Mouse (Mus musculus): ENCODE measurements at regions not wholly inside any gene's neighbourhood (a gene's known extent, or its start where the extent isn't known, plus 50 kb on each side); places are given as distances from the start of the nearest gene placed in this dataset.

DNA sequence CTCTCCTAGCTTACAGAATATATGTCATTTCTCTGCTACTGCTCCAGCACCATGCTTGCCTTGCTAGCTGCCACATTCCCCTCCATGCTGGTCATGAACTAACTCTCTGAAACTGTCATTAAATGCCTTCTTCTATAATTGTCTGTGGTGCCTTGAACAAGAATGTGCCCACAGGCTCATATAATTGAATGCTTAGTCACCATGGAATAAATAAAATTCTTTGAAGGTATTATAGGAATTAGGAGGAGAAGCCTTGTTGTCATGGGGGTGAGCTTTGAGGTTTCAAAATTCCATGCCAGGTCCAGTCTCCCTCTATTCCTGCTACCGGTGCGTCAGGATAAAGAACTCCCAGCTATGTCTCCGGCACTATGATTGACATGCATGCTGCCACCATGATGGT, 171.9 kb downstream of the Atp6ap1l start:
- no peak for DNase-seq

DNA sequence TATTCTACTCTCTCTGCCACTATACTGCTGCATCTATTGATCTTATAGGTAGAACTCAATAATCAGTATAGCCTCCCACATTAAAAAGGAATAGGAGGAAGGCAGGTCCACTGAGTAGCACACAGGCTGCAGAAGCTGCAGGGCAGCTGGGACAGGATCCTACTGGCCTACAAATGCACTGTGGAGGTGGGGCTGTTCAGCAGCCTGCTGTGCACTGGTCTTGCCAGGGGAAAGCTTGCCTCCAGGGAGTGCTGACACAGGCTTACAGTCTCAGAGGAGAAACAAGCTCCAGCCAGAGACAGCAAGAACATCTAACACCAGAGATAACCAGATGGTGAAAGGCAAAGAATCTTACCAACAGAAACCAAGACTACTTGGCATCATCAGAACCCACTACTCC, 176.1 kb downstream of the Atp6ap1l start:
- peak; percentile 30 for DNase-seq

DNA sequence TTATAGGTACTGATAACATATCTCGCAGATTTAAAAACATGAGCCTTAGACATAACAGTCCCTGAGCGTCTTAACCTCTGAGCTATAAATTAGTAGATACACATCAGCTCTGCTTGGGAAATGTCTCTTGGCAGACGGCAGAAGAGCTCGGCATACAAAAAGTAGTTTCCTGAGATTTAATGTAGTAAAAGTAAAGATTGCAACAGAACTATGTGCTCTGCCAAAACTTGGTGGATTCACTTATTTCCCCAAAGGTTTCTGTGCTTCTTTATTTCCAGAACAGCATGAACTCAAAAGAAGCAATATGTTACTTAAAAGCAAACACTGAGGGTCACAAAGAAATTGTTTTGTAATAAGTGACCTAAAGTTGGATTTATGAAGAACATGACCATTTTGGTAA, 177.3 kb downstream of the Atp6ap1l start:
- DNase-seq, result no peak

DNA sequence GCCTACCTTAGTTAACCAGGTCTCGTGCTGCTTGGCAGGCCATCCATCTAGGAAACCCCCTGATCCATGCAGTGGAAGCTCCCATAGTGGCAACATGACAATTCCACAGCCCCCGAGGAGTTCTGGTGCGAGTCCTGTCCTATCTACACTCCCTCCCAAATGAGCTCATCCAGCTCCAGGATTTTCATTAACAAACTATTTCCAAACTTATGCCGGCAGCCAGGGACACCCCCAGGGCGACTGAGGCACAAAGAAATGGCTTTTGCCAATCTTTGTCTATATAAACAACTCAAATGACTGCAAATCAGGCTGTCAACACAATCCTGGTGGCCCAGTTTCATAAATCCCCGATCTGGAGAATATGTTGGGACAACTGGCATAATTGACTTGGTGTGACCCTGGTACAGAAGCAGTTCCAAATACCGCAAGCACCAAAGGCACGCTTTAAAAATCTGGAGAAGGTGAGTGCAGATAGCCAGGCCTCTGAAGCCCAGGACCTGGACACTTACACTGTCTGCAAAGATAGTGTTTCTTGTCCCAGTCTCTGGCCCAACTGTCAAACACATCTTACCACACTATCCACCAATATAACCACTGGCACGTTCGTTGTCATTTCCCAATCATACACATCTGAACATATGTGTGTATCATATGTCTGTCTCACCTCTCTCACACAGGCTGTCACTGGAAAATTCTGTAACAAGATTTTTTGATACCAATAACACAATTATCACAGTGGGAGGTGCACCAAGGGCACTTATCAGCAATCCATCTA, 179.9 kb downstream of the Atp6ap1l start:
- no peak for DNase-seq

GRCm38 (mm10) chr13:90724598-90724997, 180.6 kb downstream of the Atp6ap1l start:
- DNase-seq, result no peak

- peak; percentile 13 for DNase-seq
Measured at GRCm38 (mm10) chr13:90723533-90723898, 181.6 kb downstream of the Atp6ap1l start.

DNA sequence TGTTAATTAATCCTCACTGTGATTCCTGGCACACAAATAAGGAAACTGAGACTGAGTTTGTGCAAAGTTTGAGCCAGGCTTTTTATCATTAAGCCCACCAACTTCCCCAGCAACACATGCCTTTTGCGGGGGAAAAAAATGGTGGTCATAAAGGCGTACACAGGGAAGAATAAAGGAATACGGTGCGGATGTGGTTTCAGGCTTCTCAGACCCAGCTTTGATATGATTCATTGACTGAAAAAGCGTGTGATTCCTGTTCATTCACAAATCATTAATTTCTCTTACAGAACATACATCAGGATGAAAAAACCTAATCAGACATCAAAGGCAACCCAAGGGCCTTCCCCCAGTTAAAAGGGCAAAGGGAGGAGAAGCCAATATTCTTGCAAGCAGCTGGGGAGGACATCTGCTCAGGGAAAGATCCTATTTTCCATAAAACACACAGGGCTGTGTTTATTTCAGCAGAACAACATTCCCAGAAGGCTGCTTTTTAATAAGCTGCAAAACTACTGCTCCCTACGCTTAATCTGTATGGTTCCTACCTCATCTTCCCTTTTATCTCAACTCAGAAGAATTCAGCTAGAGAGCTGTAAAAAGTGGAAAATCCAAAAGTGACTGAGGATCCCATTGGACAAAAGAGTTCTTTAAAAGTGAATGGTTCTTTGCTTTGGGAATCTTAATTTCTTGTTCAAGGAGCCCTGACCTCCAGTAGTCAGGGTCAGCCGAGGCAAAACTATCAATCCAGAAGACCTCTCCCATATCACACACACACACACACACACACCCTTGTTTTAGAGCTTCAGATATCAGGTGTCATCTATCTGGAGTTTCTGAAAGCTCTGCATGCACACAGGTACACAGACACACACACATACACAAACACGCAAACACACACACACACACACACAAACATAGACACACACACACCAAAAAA, 182.3 kb downstream of the Atp6ap1l start:
- peak; percentile 16 for DNase-seq

DNA sequence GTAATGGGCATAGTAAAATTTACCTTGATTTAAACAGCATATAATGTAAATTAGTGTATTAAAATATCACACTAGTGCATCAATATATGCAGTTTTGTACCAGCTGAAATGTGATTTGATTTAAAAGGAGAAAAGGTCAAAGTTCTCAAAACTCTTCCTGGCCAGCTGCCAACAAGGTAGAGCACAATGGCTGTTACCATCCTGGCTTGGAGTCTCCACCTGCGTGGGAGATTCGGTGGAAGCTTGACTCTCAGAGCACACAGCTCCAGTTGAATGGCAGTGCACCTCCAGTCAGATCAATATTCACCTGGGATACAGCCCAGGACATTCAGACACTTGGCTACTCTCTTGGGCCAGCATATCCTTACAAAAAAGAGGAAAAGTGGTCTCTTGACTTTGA, 220.8 kb downstream of the Atp6ap1l start:
- no peak for DNase-seq

- DNase-seq, result no peak
Measured at GRCm38 (mm10) chr13:90679162-90680010, 225.8 kb downstream of the Atp6ap1l start.

GRCm38 (mm10) chr13:90673823-90674222, 231.3 kb downstream of the Atp6ap1l start:
- DNase-seq, result no peak

- no peak for DNase-seq
Measured at GRCm38 (mm10) chr13:90673079-90673478, 232.1 kb downstream of the Atp6ap1l start.

- DNase-seq, result no peak
Measured at GRCm38 (mm10) chr13:90661567-90662141, 243.5 kb downstream of the Atp6ap1l start.

DNA sequence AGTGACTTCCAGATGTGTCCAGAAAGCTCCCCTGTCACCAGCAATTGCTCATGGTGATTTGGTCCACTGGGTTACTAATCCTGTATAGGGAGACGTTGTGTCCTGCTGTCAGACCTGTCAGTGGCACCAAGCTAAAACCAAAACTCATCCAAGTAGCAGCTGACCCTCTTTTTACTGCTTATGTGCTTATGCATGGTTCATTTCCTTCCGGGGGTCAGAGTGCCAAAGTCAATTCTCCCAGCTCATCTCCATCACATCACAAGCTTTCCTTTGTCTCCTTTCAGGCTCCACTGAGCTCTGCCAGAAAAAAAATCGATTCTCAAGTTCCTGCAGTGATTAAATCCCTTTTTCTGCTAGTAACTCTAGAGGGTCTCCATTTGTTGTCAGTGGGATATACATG, 244.2 kb downstream of the Atp6ap1l start:
- DNase-seq, result peak; percentile 68

GRCm38 (mm10) chr13:90659087-90659486, 246.1 kb downstream of the Atp6ap1l start:
- no peak for DNase-seq

- DNase-seq, result no peak
Measured at GRCm38 (mm10) chr13:90646356-90646755, 258.8 kb downstream of the Atp6ap1l start.

DNA sequence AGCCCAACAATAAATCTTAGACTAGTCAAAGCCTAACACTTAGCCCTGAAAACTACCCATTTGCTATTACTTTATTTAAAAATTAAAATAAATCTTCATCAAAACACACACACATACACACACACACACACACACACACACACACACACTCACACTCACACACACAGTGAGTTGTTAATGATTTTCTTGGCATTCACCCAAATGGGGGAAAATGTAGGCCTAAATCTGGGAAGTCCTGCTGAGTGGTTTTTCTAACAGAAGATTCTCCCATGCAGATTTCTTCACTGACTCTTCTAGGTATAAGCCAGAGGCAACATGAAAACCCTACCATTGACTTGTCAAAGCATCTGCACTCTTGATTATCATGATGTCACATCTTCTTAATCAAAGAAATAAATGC, 260.9 kb downstream of the Atp6ap1l start:
- no peak for DNase-seq

- no peak for DNase-seq
Measured at GRCm38 (mm10) chr13:90643575-90644215, 261.5 kb downstream of the Atp6ap1l start.

DNA sequence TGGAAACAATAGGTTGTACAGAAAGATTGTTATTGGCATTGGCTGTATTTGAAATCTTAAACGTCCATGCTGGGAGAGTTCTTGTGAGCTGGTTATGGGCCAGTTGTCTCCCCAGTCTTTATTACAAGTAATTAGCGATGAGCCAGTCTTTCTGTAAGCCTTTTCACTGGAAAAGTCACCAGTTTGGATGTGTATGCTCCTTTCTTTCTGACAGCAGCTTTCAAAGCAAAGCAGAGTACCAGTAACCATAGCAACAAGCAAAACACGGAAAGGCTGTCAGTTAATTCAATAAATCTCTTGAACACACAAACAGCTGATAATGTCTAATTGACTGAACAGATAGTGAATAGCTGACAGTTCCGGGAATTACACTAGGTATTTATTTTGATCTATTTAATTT, 262.0 kb downstream of the Atp6ap1l start:
- DNase-seq, result peak; percentile 54

- peak; percentile 36 for DNase-seq
Measured at GRCm38 (mm10) chr13:90642206-90642823, 262.8 kb downstream of the Atp6ap1l start.

Data from embryo, embryonic 11 days (tissue).